Mouse (Mus musculus) ES-E14 (cell line): ENCODE results near the gene Sidt2. TPM values are rescaled to one million over a fixed set of nuclear protein-coding genes. Genes with fewer than 3 reads are reported as not detected.

Experiments
- DNase-seq: peaks from one replicate; pipeline ENCODE4 v3.0.0-alpha.2; 2013; ENCODE audit warnings: low read depth, low spot score
- H3K27ac ChIP-seq: 2 replicates; pipeline ENCODE4 v1.5.1; 2012; ENCODE audit warnings: low read depth, mild to moderate bottlenecking, low read length, moderate library complexity, mixed read lengths; ENCODE audit not compliant: poor library complexity, insufficient read depth, severe bottlenecking
- H3K36me3 ChIP-seq: 2 replicates; pipeline ENCODE4 v1.6.1; 2012; ENCODE audit warnings: mild to moderate bottlenecking, low read length, moderate library complexity, mixed read lengths; ENCODE audit not compliant: control insufficient read depth, poor library complexity, insufficient read depth, severe bottlenecking
- H3K4me1 ChIP-seq, 2 experiments: fragments of 150-350 bp in 1 of 2; sonication (generic) in 1 of 2; 2 replicates each; pipeline ENCODE4 v1.6.1; 2012; ENCODE audit warnings: low read length in 2 of 2, mild to moderate bottlenecking in 1 of 2, mixed read lengths in 1 of 2; ENCODE audit not compliant: control insufficient read depth in 2 of 2, insufficient read depth in 2 of 2, poor library complexity in 1 of 2
- H3K4me3 ChIP-seq, 2 experiments: fragments of 150-350 bp in 1 of 2; sonication (generic) in 1 of 2; 2 replicates each; pipeline ENCODE4 v1.5.1; 2012; ENCODE audit warnings: low read length in 2 of 2, low read depth in 1 of 2, mild to moderate bottlenecking in 1 of 2, mixed read lengths in 1 of 2; ENCODE audit not compliant: insufficient read depth in 1 of 2, poor library complexity in 1 of 2, severe bottlenecking in 1 of 2
- H3K9ac ChIP-seq: 2 replicates; pipeline ENCODE4 v1.6.1; 2012; ENCODE audit warnings: low read depth, mild to moderate bottlenecking, low read length, mixed read lengths; ENCODE audit not compliant: poor library complexity, insufficient read depth, severe bottlenecking
- H3K9me3 ChIP-seq: fragments of 150-350 bp; sonication (generic); 2 replicates; pipeline ENCODE4 v1.6.1; 2012; ENCODE audit warnings: low read depth, mild to moderate bottlenecking, low read length; ENCODE audit not compliant: control insufficient read depth, insufficient read depth
- CHD2 ChIP-seq: IDR thresholded peaks from 2 replicates; pipeline ENCODE4 v1.6.1; 2014; ENCODE audit warnings: mild to moderate bottlenecking, low read depth, low read length, inconsistent platforms
- HCFC1 ChIP-seq: IDR thresholded peaks from 2 replicates; pipeline ENCODE4 v1.6.1; 2012; ENCODE audit warnings: low read length, inconsistent platforms, borderline replicate concordance; ENCODE audit not compliant: insufficient read depth
- MAFK ChIP-seq: IDR thresholded peaks from 2 replicates; pipeline ENCODE4 v1.6.1; 2014; ENCODE audit warnings: mild to moderate bottlenecking, low read depth, low read length, inconsistent platforms; ENCODE audit not compliant: insufficient read depth
- ZC3H11A ChIP-seq: IDR thresholded peaks from 2 replicates; pipeline ENCODE4 v1.6.1; 2012; ENCODE audit warnings: low read depth, mild to moderate bottlenecking, inconsistent platforms, low read length, borderline replicate concordance
- ZNF384 ChIP-seq: IDR thresholded peaks from 2 replicates; pipeline ENCODE4 v1.6.1; 2012; ENCODE audit warnings: low read depth, low read length, inconsistent platforms
- in situ Hi-C, 2 experiments: fragments of 600-800 bp; cut with MboI; formaldehyde crosslinking; loops; one replicate each; pipeline ENCODE4 v1.15.1; 2025; ENCODE audit warnings: low sequenced_read_pairs in 2 of 2, inconsistent platforms in 1 of 2; ENCODE audit not compliant: unreplicated experiment in 2 of 2
- total RNA-seq: library from RNA; depleted of rRNA; stranded (reverse); fragments of 300-350 nt; gene quantifications from 2 replicates; pipeline ENCODE4 v1.2.3, GENCODE M21; 2012

Sidt2 gene
- total RNA-seq, 1 experiment, result 44.7 TPM

GRCm38 (mm10) chr9:45946182-45946871 lies 8.7 kb downstream of the Sidt2 start:
- Histone ChIP-seq H3K4me1 (peaks cover 0 to 18% of the 10 kb centered on the region in 2 experiments; a peak in 3 of 4 replicates), H3K27ac (no peak overlapping the region), H3K9me3 (no peaks in the 10 kb centered on the region), H3K9ac (no peak overlapping the region), H3K4me3 (no peak overlapping the region), H3K36me3 (peaks cover 57% of the 10 kb centered on the region)
- no peak for DNase-seq
- in situ Hi-C loops, result no loop called here
- TF ChIP-seq MAFK (no peak), CHD2 (no peak), ZNF384 (no peak), ZC3H11A (no peak), HCFC1 (no peak)

GRCm38 (mm10) chr9:45945721-45946120 lies 9.3 kb downstream of the Sidt2 start:
- H3K27ac ChIP-seq, result no peak overlapping the region
- H3K4me1 ChIP-seq, result peaks cover 0 to 18% of the 10 kb centered on the region in 2 experiments; a peak in 3 of 4 replicates
- H3K9me3 ChIP-seq, result no peaks in the 10 kb centered on the region
- TF ChIP-seq MAFK (no peak), ZC3H11A (no peak), ZNF384 (no peak), HCFC1 (no peak)
- no peak overlapping the region for H3K9ac ChIP-seq
- peaks cover 56% of the 10 kb centered on the region for H3K36me3 ChIP-seq
- in situ Hi-C loops, result no loop called here
- DNase-seq, result no peak
- no peak overlapping the region for H3K4me3 ChIP-seq

GRCm38 (mm10) chr9:45944506-45945400 lies 10.3 kb downstream of the Sidt2 start:
- DNase-seq, result no peak
- peaks cover 48% of the 10 kb centered on the region for H3K36me3 ChIP-seq
- H3K27ac ChIP-seq, result no peak overlapping the region
- no peak overlapping the region for H3K9ac ChIP-seq
- H3K4me1 ChIP-seq, result peaks cover 0 to 18% of the 10 kb centered on the region in 2 experiments; a peak in 3 of 4 replicates
- TF ChIP-seq ZC3H11A (no peak), HCFC1 (no peak), ZNF384 (no peak), CHD2 (no peak), MAFK (no peak)
- no peaks in the 10 kb centered on the region for H3K9me3 ChIP-seq
- in situ Hi-C loops, result no loop called here
- H3K4me3 ChIP-seq, result no peak overlapping the region

GRCm38 (mm10) chr9:45943628-45944505 lies 11.2 kb downstream of the Sidt2 start:
- in situ Hi-C loops, result no loop called here
- Histone ChIP-seq H3K27ac (no peak overlapping the region), H3K9ac (no peak overlapping the region), H3K9me3 (no peaks in the 10 kb centered on the region), H3K36me3 (peaks cover 43% of the 10 kb centered on the region), H3K4me3 (no peak overlapping the region), H3K4me1 (peaks cover 0 to 18% of the 10 kb centered on the region in 2 experiments; a peak in 3 of 4 replicates)
- no peak for TF ChIP-seq MAFK
- TF ChIP-seq HCFC1, result no peak
- no peak for TF ChIP-seq ZC3H11A
- TF ChIP-seq CHD2, result no peak
- no peak for TF ChIP-seq ZNF384
- DNase-seq, result no peak
